Mouse (Mus musculus): ENCODE data around the gene Cwc27.

DNA sequence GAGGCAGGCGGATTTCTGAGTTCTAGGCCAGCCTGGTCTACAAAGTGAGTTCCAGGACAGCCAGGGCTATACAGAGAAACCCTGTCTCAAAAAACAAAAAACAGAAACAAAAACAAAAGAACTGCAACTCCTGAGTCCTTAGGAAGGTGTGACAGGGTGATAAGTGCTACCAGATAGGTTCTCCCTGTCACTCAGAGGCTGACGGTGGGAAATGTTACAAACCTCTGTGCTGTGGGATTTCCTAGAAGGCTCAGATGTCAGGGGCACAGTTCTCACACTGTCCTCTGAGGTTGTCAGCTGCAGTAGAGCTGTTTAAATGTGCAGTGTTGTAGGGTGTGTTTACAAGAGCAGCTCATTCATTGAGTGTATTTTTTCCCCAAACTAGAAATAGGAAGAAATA, 8.5 kb upstream of the Cwc27 start:
- TF ChIP-seq POLR2A (IDR thresholded peaks at IDR 0.05; ENCODE audit: low read depth, low read length) (no peak), CTCF (conservative IDR thresholded peaks at IDR 0.05; ENCODE audit: insufficient read depth, insufficient read length, low read depth, low read length) (no peak)

All from kidney, adult 2 months (tissue).